Mouse (Mus musculus) intestine, embryonic 14.5 days (tissue): ENCODE results near the gene Mast2. TPM values are rescaled to one million over a fixed set of nuclear protein-coding genes. Genes with fewer than 3 reads are reported as not detected.

Experiments
- ATAC-seq: fragments of 200-750 bp; cut with Nextera tagmentation; replicated peaks from 2 replicates; pipeline ENCODE4 v1.8.0; 2017; ENCODE audit warnings: low read depth, moderate number of reproducible peaks, moderate TSS enrichment, moderate library complexity; ENCODE audit not compliant: low FRiP score, low TSS enrichment
- DNase-seq: peaks from one replicate; pipeline ENCODE4 v3.0.0-alpha.2; 2018; ENCODE audit warnings: low spot score
- H3K27ac ChIP-seq: fragments of 300-500 bp; sonication (generic); 2 replicates; pipeline ENCODE4 v1.5.1; 2014; ENCODE audit warnings: low read depth, mild to moderate bottlenecking, control low read depth
- H3K27me3 ChIP-seq: fragments of 300-500 bp; sonication (generic); replicated peaks from 2 replicates; pipeline ENCODE4 v1.6.1; 2014; ENCODE audit warnings: low read length, control low read depth; ENCODE audit not compliant: control insufficient read depth, insufficient read depth
- H3K36me3 ChIP-seq: fragments of 300-500 bp; sonication (generic); 2 replicates; pipeline ENCODE4 v1.6.1; 2014; ENCODE audit warnings: low read length, control low read depth; ENCODE audit not compliant: control insufficient read depth, insufficient read depth
- H3K4me1 ChIP-seq: fragments of 300-500 bp; sonication (generic); replicated peaks from 2 replicates; pipeline ENCODE4 v1.6.1; 2014; ENCODE audit warnings: low read length, control low read depth, mixed read lengths; ENCODE audit not compliant: control insufficient read depth, insufficient read depth
- H3K4me2 ChIP-seq: fragments of 300-500 bp; sonication (generic); 2 replicates; pipeline ENCODE4 v1.6.1; 2014; ENCODE audit warnings: low read length
- H3K4me3 ChIP-seq: fragments of 300-500 bp; sonication (generic); 2 replicates; pipeline ENCODE4 v1.5.1; 2014; ENCODE audit warnings: low read depth, low read length, control low read depth, mixed read lengths
- H3K9ac ChIP-seq: fragments of 300-500 bp; sonication (generic); 2 replicates; pipeline ENCODE4 v1.6.1; 2014; ENCODE audit warnings: mild to moderate bottlenecking, low read length
- H3K9me3 ChIP-seq: fragments of 300-500 bp; sonication (generic); 2 replicates; pipeline ENCODE4 v1.6.1; 2016; ENCODE audit warnings: low read length, control low read depth; ENCODE audit not compliant: control insufficient read depth
- WGBS: fragments of 180-500 bp; shearing (Covaris S2); extraction: QIAGEN DNeasy Blood & Tissue Kit; methylation state at CpG from one replicate; pipeline ENCODE4 v1.1.7; 2014; 5-methylcytosine and 5-hydroxymethylcytosine counted together
- polyA plus RNA-seq: library from polyadenylated mRNA; unstranded; fragments of >200 nt; fragmentation: Nextera tagmentation; extraction: Ambion mirVana; gene quantifications from 2 replicates; pipeline ENCODE4 v1.2.1, GENCODE M21; 2014

Gene Mast2
- polyA plus RNA-seq, 1 experiment from 2014 or later: 22.8 TPM

GRCm38 (mm10) chr4:116483476-116483875 is 19.5 kb upstream of the Mast2 start:
- DNase-seq (peak; percentile 61), ATAC-seq (0 out of 2 replicates have a peak, but pooled peaks have one; percentile 58)
- Histone ChIP-seq H3K27ac (peak overlapping the region; percentile 2; the same call in 1 of the 2 replicates), H3K9ac (no peak overlapping the region), H3K4me2 (no peak overlapping the region), H3K9me3 (no peaks in the 10 kb centered on the region), H3K27me3 (no peaks in the 10 kb centered on the region), H3K36me3 (no peaks in the 10 kb centered on the region), H3K4me3 (no peak overlapping the region), H3K4me1 (peaks cover 5% of the 10 kb centered on the region; the same call in 1 of the 2 replicates)
- 10% methylated on average over 2 of the region's 2 CpGs for WGBS

GRCm38 (mm10) chr4:116481322-116481721 is 17.3 kb upstream of the Mast2 start:
- ATAC-seq (no peak), DNase-seq (no peak)
- no peak overlapping the region for H3K4me2 ChIP-seq
- no peak overlapping the region for H3K4me3 ChIP-seq
- H3K27me3 ChIP-seq: no peaks in the 10 kb centered on the region
- no peak overlapping the region for H3K27ac ChIP-seq
- no peaks in the 10 kb centered on the region for H3K36me3 ChIP-seq
- H3K9me3 ChIP-seq: no peaks in the 10 kb centered on the region
- 69% methylated on average over 2 of the region's 2 CpGs for WGBS
- H3K4me1 ChIP-seq: peaks cover 5% of the 10 kb centered on the region; the same call in 1 of the 2 replicates
- H3K9ac ChIP-seq: no peak overlapping the region

DNA sequence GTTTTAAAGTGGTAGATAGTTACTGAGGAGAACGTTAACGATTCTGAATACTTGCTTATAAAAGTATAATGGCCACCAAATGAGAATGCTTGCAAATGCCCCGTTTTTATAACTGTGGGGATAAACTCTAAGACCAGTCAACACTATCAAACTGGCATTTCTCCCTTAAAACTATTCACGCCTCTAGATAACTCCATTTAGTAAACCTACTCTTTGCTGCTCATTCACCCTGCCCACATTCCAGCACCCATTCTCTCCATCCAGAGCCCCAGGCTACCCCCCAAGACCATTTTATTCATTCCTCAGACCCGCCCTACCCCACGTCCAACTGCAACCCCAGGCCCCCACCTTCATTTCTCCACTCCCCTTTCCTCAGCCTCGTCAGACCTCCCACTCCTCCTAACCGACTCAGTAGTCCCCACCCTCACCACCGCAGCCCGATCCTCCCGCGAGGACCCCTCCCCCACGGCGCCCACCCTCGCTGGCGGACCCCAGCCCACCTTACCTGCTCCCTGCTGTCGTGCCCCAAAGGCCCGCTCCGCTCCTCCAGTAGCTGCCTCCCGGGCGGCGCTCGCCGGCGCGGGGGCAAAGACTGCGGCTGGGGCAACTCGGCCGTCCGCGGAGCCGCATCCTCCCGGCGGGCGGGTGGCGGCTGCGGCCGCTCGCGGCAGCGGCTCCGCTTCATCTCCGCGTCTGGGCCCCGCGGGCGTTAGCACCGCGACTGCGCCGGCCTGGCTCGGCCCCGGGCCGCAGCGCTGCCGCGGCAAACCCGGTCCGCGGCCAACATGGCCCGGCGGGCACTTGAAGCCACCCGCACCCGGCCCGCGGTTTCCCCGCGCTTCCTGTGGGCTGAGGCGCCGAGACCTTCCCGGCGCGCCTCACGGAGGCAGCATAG is 505 bp downstream of the Mast2 start:
- DNase-seq (peak; percentile 85), ATAC-seq (peak; percentile 71)
- H3K4me1 ChIP-seq: peaks cover 10% of the 10 kb centered on the region
- H3K4me3 ChIP-seq: peak overlapping the region; percentile 93
- peak overlapping the region; percentile 91 for H3K27ac ChIP-seq
- H3K9me3 ChIP-seq: no peaks in the 10 kb centered on the region
- no peaks in the 10 kb centered on the region for H3K27me3 ChIP-seq
- H3K4me2 ChIP-seq: peak overlapping the region; percentile 71
- WGBS: under 1% methylated on average over 63 of the region's 74 CpGs
- peak overlapping the region; percentile 92 for H3K9ac ChIP-seq
- H3K36me3 ChIP-seq: no peaks in the 10 kb centered on the region

GRCm38 (mm10) chr4:116461943-116462342 is 2.0 kb downstream of the Mast2 start:
- H3K9me3 ChIP-seq: no peaks in the 10 kb centered on the region
- no peaks in the 10 kb centered on the region for H3K36me3 ChIP-seq
- no peak overlapping the region for H3K4me3 ChIP-seq
- WGBS: 89% methylated on average over 3 of the region's 3 CpGs
- no peak for DNase-seq
- no peak overlapping the region for H3K9ac ChIP-seq
- peaks cover 10% of the 10 kb centered on the region for H3K4me1 ChIP-seq
- no peak for ATAC-seq
- H3K4me2 ChIP-seq: peak overlapping the region; percentile 71; the same call in 1 of the 2 replicates
- H3K27ac ChIP-seq: no peak overlapping the region
- no peaks in the 10 kb centered on the region for H3K27me3 ChIP-seq

DNA sequence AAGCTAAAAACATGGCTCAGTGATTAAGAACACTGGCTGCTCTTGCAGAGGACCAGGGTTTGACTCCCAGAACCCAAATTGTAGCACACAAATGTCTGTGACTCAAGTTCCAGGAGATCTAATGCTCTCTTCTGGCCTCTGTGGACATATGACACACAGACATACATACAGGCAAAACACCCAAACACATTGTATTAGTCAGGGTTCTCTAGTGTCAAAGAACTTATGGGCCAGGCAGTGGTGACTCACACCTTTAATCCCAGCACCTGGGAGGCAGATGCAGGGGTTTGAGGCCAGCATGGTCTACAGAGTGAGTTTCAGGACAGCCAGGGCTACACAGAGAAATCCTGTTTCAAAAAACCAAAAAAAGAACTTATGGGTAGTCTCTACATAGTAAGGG is 12.4 kb downstream of the Mast2 start:
- Histone ChIP-seq H3K9ac (no peak overlapping the region), H3K27me3 (no peaks in the 10 kb centered on the region), H3K4me2 (no peak overlapping the region), H3K9me3 (no peaks in the 10 kb centered on the region), H3K27ac (no peak overlapping the region), H3K4me3 (no peak overlapping the region), H3K4me1 (no peaks in the 10 kb centered on the region), H3K36me3 (peaks cover 4% of the 10 kb centered on the region; the same call in 1 of the 2 replicates)
- ATAC-seq (no peak), DNase-seq (no peak)

- ATAC-seq (no peak), DNase-seq (no peak)
- no peak overlapping the region for H3K27ac ChIP-seq
- no peak overlapping the region for H3K4me2 ChIP-seq
- no peaks in the 10 kb centered on the region for H3K27me3 ChIP-seq
- H3K9ac ChIP-seq: no peak overlapping the region
- no peaks in the 10 kb centered on the region for H3K9me3 ChIP-seq
- H3K4me1 ChIP-seq: no peaks in the 10 kb centered on the region
- peaks cover 4% of the 10 kb centered on the region; the same call in 1 of the 2 replicates for H3K36me3 ChIP-seq
- H3K4me3 ChIP-seq: no peak overlapping the region
Measured at GRCm38 (mm10) chr4:116449951-116450350, 14.0 kb downstream of the Mast2 start.

DNA sequence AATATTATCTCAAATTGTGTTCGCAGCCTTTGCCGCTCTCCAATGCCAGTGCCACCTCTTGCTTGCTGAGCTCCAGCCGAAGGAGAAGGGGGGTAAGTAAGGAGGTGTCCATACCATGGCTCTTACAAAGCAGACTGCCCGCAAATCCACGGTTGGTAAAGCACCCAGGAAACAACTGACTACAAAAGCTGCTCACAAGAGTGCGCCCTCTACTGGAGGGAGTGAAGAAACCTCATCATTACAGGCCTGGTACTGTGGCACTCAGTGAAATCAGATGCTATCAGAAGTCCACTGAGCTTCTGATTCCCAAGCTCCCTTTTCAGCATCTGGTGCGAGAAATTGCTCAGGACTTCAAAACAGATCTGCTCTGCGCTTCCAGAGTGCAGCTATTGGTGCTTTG is 15.3 kb downstream of the Mast2 start:
- 55% methylated on average over 8 of the region's 8 CpGs for WGBS
- no peaks in the 10 kb centered on the region for H3K9me3 ChIP-seq
- ATAC-seq (no peak), DNase-seq (no peak)
- H3K4me2 ChIP-seq: no peak overlapping the region
- no peaks in the 10 kb centered on the region for H3K4me1 ChIP-seq
- no peak overlapping the region for H3K27ac ChIP-seq
- no peaks in the 10 kb centered on the region for H3K27me3 ChIP-seq
- H3K9ac ChIP-seq: no peak overlapping the region
- no peak overlapping the region for H3K4me3 ChIP-seq
- peaks cover 4% of the 10 kb centered on the region; the same call in 1 of the 2 replicates for H3K36me3 ChIP-seq

- DNase-seq (no peak), ATAC-seq (no peak)
- Histone ChIP-seq H3K36me3 (no peaks in the 10 kb centered on the region), H3K27ac (no peak overlapping the region), H3K27me3 (no peaks in the 10 kb centered on the region), H3K9me3 (no peaks in the 10 kb centered on the region), H3K4me3 (no peak overlapping the region), H3K9ac (no peak overlapping the region), H3K4me1 (no peaks in the 10 kb centered on the region), H3K4me2 (no peak overlapping the region)
- WGBS: 98% methylated on average over 1 of the region's 1 CpGs
Measured at GRCm38 (mm10) chr4:116439383-116439782, 24.6 kb downstream of the Mast2 start.

DNA sequence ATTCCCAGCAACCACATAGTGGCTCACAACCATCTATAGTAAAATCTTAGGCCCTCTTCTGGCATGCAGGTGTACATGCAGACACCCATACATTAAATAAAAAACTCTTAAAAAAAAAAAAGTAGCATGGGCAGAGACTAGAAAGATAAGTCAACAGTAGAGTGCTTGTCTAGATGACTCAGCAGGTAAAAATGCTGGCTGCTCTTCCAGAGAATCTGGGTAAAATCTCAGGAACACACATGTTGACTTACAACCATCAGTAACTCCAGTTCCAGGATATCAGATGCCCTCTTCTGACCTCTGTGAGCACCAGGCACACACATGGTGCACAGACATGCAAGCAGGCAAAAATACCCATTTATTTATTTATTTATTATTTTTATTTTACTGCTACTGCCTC is 25.4 kb downstream of the Mast2 start:
- ATAC-seq: no peak
- Histone ChIP-seq H3K9me3 (no peaks in the 10 kb centered on the region), H3K4me3 (no peak overlapping the region), H3K9ac (no peak overlapping the region), H3K27ac (no peak overlapping the region), H3K4me2 (no peak overlapping the region), H3K27me3 (no peaks in the 10 kb centered on the region), H3K4me1 (no peaks in the 10 kb centered on the region), H3K36me3 (peaks cover 6% of the 10 kb centered on the region; the same call in 1 of the 2 replicates)
- DNase-seq: no peak
